Mouse (Mus musculus) liver, postnatal 0 days (tissue): ENCODE measurements around the gene Scd4.

Source experiments
- CTCF ChIP-seq: sonication (generic); IDR thresholded peaks from 2 replicates; pipeline ENCODE4 v1.5.1; 2016; ENCODE audit warnings: antibody characterized with exemption, low read depth
- EP300 ChIP-seq: IDR thresholded peaks from 2 replicates; pipeline ENCODE4 v1.6.1; 2016; ENCODE audit warnings: antibody characterized with exemption, low read depth, mild to moderate bottlenecking

DNA sequence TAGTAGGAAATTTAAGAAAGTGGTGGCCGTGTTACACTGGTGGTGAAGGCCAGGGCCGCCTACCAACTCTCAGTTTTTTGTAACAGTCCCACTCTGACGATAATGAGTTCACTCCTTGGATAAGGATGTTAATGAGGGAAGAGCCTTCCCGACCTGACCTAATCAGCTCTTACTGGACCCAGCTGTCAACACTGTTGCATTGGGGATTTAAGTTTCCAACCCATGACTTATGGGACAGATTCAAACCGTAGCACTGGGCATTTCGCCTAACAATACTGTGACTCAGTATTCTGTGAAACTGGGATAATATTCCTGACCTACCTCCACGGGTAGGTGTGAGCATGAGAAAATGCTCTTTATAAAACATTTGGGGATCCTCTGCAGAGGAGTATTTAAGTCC is 26.7 kb upstream of the Scd4 start:
- TF ChIP-seq CTCF (no peak), EP300 (no peak)
